Mouse (Mus musculus) yolk sac, embryonic 10.5 days (tissue): ENCODE measurements around the gene Isg20l2.

Experiments used
- DNase-seq: peaks from one replicate; pipeline ENCODE4 v3.0.0-alpha.2; 2017; ENCODE audit warnings: low spot score

Isg20l2 gene

GRCm38 (mm10) chr3:87948378-87949265, 18.5 kb downstream of the Isg20l2 start, which contains the start of gene Crabp2:
Gene Crabp2 (plus strand): TSS chr3:87948666.
- DNase-seq = peak; percentile 58

DNA sequence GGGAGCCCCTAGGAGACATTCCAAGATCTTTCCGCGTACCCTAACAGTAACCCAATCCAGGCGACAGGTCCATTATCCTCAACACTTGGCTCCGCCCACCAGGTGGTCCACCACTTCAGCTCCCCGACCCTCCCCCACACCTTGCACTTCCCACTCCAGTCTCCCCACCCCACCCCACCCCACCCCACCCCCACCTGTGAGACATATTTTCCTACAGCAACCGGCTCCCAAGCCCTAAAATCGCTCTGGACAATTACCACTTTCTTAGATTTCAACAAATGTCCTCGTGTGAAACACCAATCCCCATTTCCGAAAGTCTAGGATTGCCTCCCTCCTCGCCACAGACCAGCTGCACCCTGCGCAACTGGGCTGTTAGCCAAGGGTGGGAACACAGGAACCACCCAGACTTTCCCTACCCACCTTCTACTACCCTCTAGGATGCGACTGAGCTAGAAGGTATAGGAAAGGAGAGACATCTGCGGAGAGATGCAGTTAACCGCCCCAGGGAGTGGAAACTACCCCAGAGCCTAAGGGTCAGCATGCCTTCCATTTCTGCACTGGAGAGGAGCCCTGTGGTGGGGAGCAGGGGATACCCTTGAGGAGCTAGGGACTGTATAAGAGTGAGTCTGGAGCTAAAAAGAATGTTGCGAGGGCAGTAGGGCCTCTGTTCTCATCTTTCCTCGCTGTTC, 19.3 kb downstream of the Isg20l2 start:
- no peak for DNase-seq

GRCm38 (mm10) chr3:87949955-87950515, 19.9 kb downstream of the Isg20l2 start:
- peak; percentile 82 for DNase-seq

DNA sequence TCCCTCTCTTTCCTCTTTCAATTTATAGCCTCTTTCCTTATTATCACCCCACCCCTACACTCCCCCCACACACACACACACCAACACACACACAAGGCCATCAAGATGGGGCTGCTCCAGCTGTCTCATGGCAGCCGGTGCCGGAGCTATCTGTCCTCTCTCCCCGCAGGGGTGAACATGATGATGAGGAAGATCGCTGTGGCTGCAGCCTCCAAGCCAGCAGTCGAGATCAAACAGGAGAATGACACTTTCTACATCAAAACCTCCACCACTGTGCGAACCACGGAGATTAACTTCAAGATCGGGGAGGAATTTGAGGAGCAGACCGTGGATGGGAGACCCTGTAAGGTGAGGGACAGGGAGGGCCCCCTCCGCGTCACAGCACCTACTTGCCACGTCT, 21.8 kb downstream of the Isg20l2 start:
- DNase-seq = no peak

DNA sequence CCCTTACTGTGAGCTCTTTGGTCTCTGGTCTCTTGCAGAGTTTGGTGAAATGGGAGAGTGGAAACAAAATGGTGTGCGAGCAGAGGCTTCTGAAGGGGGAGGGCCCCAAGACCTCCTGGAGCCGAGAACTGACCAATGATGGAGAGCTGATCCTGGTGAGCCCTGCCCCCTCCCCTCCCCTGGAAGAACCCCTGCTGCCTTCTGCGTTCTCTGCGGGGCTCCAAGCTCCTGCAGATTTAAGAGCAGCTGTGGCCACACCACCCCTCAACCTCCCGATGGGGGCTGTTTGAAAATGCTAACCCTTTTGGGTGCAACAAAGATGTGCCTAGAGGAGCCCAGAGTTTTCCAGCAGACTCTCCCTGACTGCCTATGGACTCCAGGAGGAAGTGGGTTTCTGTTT, 22.3 kb downstream of the Isg20l2 start:
- DNase-seq = peak; percentile 68

DNA sequence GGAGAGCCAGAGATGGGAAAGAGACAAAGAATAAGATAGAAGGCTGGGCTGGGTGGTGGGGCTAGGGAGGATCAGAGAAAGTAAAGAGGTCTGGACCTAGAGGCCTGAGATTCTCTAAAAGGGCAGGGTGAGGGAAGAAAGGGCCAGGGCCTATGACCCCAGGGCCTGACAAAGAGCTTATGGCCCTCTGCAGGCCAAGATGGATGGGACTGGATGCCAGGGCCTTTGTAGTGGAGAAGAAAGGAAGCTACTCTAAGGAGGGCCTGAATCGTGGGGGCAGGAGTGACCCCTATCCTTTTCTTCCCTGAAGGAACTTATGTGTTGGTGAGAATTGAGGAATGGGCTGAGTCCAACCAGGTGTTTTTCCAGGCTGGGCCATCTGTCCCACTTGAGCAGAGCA, 27.9 kb downstream of the Isg20l2 start:
- DNase-seq = no peak

DNA sequence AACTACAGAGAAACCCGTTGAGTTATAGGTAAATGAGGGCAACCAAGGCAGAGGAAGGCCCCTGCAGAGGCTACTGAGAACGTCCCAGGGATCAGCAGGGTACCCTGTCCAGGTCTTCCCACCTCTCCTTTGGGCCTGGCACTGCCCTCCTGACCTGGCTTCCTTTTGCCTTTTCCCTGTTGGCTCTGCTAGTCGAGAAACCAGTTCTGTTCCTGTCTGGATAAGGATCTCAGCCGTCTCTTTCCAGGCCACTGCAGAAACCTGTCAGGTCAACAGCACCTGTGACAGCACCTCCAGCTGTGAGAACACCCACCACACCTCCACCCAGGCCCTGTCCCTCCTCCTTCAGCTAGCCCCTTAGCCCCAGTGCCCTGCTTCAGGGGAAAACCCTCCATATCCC, 28.4 kb downstream of the Isg20l2 start:
- no peak for DNase-seq

DNA sequence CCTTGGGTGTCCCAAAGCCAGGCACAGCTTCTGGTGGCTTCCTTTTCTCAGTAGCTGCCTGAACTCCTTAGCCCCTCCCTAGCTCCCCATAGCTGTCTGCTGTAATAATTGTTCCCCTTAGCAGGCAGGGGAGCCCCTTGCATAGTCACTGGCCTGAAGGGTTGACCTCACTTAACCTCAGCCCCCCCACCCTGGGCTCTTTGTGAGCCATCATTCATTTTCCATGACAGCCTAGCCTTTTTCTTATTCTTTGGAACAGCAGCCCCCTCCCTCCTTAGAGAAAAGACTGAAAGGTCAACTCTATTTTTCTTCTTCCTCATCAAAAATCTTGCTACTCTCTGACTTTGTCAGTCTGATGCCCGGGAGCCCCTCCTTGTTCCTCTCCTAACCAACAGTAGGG, 28.9 kb downstream of the Isg20l2 start:
- no peak for DNase-seq

DNA sequence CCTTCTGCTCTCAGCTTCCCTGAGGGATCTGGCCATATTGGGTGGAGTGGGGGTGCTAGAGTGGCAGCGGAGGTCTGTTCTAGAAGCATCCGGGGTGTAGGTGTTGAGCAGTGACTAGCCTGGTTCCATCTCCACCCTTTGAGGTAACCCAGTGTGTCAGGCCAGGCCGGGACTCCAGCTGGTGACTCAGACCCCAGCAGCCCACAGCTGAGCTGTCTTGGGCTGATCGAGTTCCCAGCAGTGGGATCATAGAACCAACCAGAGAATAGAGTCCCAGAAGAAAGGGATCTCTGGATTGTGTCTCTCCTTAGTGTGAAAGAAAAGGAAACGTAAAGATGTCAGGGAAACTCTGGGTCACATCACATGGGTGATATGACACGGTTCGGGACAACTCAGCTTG, 29.3 kb downstream of the Isg20l2 start:
- DNase-seq = no peak

GRCm38 (mm10) chr3:87960191-87960585, 30.1 kb downstream of the Isg20l2 start:
- DNase-seq = no peak

- DNase-seq = peak; percentile 92
Observed at GRCm38 (mm10) chr3:87960586-87961191, 30.6 kb downstream of the Isg20l2 start.

DNA sequence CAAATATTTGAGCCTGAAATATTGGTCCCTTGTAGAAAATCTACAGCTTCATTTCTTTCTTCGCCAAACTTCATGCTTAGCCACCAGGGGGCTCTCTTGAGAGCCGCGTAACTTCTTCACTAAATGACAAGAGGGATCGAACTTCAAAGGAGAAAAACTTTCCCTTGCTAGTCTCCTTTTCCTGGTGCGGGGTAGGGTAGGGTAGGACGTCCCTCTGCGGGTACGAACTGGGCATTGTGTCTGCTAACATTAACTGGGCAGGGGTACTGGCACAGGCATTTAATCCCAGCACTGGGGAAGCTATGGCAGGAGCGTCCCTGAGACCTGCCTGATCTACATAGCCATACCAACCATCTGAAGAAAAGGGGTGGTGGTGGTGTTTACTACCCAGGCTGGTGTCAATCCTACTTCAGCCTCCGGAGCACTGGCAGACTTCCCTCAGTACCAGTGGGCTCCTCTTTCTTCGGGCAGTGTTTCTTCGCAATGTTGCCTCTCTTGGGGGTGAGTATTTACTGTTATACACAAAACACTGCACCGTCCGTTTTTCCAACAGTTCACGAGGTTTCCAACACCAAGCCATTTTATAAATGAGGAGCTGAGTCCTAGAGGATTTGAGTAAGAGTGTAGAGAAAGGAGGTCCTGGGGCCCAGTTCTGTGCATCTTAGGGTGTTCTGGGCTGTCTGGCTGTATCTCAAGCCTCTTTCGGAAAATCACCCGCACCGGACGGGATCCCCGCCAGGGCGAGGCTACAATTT, 40.2 kb downstream of the Isg20l2 start:
- no peak for DNase-seq

DNA sequence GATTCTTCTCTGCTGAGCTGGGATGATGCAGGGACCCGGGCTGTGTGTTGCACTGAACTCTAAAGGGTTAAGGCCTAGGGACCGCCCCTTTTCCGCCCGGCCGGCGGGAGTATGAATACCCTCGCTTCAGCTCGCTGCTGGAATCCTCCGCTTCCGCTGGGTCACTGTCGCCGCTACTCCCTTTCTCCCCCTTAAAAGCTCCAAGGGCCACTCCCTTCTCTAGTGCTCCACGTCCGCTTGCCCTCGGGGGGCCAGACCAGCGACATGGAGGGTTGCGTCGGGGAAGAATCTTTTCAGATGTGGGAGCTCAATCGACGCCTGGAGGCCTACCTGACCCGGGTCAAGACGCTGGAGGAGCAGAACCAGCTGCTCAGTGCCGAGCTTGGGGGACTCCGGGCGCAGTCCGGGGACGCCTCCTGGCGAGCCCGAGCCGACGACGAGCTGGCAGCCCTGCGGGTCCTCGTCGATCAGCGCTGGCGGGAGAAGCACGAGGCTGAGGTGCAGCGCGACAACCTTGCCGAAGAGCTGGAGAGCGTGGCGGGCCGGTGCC, 40.9 kb downstream of the Isg20l2 start, which contains the start of gene Nes:
Gene Nes, plus strand, starts transcription at position 140 of the 550 bp plus-strand sequence.
- DNase-seq = peak; percentile 77

- no peak for DNase-seq
Observed at GRCm38 (mm10) chr3:87971489-87972202, 41.5 kb downstream of the Isg20l2 start.

DNA sequence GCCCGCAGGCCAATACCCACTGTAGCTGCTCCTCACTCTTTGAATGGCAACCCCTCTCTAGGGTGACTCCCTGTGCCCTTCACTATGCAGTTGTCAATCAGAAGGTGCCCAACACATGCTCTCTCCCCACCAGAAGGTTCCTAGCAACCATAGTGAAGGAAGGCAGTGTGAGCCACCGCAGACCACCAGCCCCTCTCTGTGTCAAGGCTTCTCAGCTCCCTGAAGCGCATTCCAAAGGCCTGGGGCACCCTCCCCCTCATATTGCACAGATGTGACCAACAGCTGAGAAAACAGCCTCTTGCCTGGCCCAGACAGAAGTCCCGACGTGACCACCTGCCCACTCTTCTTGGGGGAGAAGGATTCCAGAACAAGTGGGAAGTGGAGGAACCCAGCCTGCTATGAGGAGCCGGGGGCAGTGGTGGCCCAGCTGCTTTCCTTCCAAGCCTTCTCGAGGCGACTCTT, 42.1 kb downstream of the Isg20l2 start:
- DNase-seq = no peak

- DNase-seq = no peak
Observed at GRCm38 (mm10) chr3:87972776-87973175, 42.7 kb downstream of the Isg20l2 start.

DNA sequence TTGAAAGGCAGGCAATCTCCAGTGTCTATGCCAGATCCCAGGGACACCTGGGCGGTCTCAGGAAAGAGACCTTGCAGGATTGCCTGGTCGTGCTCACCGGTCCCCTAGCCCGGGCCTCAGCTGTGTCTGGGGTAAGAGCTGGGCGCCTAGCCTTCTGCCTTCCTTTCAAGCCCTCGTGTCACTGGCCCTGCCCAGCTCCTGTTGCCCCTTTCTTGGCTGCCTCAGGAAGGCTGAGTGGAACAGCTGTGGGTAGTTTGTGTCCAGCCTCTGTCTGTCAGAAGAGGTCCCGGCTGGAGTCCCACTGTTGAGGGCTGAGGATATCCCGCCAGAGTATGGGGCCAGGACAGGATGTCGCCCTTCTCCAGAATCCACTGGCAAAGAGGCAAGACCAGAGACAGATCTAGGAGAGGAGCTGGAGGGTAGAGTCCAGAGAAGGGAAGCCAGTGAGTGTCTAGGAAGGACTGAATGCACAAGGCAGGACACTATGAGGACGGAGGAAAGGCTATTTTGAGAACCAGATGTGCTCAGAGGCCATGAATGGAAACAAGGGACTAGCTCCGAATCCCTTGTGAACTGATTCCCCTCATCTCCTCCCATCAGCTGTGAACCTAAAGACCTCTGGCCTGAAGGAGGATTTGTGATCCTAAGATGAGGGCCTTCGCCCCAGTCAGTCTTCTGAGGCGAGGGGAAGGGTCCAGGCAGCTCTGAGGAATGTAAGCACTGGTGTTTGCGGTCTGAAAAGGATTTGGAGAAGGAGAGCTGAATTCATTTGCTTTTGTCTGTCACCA, 43.7 kb downstream of the Isg20l2 start:
- no peak for DNase-seq

DNA sequence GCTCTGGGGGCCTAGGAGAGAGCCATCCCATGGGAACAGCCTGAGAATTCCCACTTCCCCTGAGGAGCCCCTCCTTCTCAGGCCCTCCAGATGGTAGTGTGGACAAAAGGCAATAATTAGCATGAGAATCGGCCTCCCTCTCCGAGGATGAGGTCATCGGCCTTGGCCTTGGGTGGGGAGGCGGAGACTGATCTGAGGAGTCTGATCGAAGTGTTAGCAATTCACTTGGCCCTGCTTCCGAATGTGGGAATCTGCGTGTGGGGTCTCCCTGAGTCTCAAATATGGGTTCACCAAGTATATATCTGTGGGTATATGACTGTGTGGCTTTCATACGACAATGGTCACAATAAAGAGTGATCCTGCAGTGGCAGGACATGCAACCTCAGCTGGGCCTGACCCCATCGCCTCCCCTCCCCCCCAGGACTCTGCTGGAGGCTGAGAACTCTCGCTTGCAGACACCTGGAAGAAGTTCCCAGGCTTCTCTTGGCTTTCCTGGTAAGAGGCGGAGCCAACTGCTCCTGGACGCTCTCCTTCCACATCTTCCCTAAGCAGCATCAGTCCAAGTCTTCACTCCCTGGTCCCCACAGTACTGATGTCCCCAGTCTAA, 44.4 kb downstream of the Isg20l2 start:
- DNase-seq = no peak

GRCm38 (mm10) chr3:87979493-87979892, 49.4 kb downstream of the Isg20l2 start:
- no peak for DNase-seq
